Mouse (Mus musculus): Measurements from ENCODE around the gene Gm45717. TPM values are rescaled to one million over a fixed set of nuclear protein-coding genes. Genes with fewer than 3 reads are reported as not detected.

Gm45717 gene
- polyA plus RNA-seq, 1 experiment from 2014 or later: 0.31 TPM

DNA sequence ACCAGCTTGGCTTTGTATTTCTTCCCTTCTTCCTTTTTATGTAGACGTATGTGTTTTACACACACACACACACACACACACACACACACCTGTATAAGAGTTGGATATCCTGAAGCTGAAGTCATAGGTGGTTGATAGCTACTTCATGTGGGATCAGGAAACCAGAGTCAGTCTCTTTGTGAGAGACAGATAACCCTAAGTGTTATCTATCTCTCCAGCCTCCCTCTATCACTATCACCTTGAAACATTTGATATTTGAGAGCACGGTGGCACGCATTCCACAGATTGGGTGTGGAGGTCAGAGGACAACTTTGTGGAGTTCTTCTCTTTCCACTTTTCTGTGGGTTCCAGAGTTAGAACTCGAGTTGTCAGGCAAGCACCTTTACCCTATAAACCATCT lies 35.8 kb downstream of the Gm45717 start:
- peaks cover 55% of the 10 kb centered on the region for H3K27me3 ChIP-seq (replicated peaks; ENCODE audit: insufficient read depth, low read length)
- no peak overlapping the region for H3K27ac ChIP-seq (ENCODE audit: low read length)
- no peak overlapping the region for H3K4me3 ChIP-seq (ENCODE audit: low read depth, low read length)
- peaks cover 10% of the 10 kb centered on the region; the same call in 1 of the 2 replicates for H3K4me1 ChIP-seq (ENCODE audit: insufficient read depth, low read depth, low read length)
- no peaks in the 10 kb centered on the region for H3K36me3 ChIP-seq (ENCODE audit: insufficient read depth, low read length)
- DNase-seq (ENCODE audit: low spot score) (no peak), ATAC-seq (no peak)
- no peak overlapping the region for H3K4me2 ChIP-seq (replicated peaks; ENCODE audit: low read depth, low read length)
- WGBS: 32% methylated on average over 4 of the region's 4 CpGs
- TF ChIP-seq EP300 (IDR thresholded peaks at IDR 0.05): no peak
- no peak for TF ChIP-seq CTCF (IDR thresholded peaks at IDR 0.05)
- no peaks in the 10 kb centered on the region for H3K9me3 ChIP-seq (ENCODE audit: low read length)
- no peak overlapping the region for H3K9ac ChIP-seq (replicated peaks; ENCODE audit: low read depth)

DNA sequence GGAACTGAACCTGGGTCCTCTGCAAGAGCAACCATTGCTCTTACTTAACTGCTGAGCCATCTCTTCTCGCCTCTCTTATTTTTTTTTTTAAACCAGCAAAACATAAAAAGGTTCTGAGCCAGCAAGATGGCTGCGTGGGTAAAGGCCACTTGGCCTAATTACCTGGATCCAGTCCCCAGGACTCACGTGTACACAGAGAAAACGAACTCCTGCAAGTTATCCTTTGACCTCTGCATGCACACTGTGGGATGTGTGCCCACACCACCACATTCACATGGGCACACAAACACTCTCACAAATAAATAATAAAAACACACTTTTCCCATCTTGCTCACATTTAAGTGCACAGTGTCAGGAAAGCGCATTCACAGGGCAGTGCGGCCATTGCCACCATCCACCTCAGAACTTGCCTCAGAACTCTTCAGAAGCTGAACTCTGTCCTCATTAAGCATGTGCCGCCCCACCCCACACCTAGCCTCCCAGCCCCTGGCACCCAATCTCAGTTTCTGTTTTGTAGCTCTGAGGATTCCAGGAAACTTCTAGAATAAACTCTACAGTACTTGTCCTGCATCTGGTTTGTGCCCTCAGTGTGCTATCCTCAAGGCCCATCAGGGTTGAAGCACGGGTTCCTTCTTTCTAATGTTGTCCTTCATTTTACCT lies 41.6 kb downstream of the Gm45717 start:
- Histone ChIP-seq H3K4me3 (ENCODE audit: low read depth, low read length) (no peak overlapping the region), H3K27ac (ENCODE audit: low read length) (no peak overlapping the region), H3K4me1 (ENCODE audit: insufficient read depth, low read depth, low read length) (no peaks in the 10 kb centered on the region), H3K27me3 (replicated peaks; ENCODE audit: insufficient read depth, low read length) (no peaks in the 10 kb centered on the region), H3K9ac (replicated peaks; ENCODE audit: low read depth) (no peak overlapping the region), H3K4me2 (replicated peaks; ENCODE audit: low read depth, low read length) (no peak overlapping the region), H3K9me3 (ENCODE audit: low read length) (no peaks in the 10 kb centered on the region), H3K36me3 (ENCODE audit: insufficient read depth, low read length) (no peaks in the 10 kb centered on the region)
- ATAC-seq (no peak), DNase-seq (ENCODE audit: low spot score) (no peak)
- 85% methylated on average over 8 of the region's 8 CpGs for WGBS
- TF ChIP-seq EP300 (IDR thresholded peaks at IDR 0.05): no peak
- no peak for TF ChIP-seq CTCF (IDR thresholded peaks at IDR 0.05)

DNA sequence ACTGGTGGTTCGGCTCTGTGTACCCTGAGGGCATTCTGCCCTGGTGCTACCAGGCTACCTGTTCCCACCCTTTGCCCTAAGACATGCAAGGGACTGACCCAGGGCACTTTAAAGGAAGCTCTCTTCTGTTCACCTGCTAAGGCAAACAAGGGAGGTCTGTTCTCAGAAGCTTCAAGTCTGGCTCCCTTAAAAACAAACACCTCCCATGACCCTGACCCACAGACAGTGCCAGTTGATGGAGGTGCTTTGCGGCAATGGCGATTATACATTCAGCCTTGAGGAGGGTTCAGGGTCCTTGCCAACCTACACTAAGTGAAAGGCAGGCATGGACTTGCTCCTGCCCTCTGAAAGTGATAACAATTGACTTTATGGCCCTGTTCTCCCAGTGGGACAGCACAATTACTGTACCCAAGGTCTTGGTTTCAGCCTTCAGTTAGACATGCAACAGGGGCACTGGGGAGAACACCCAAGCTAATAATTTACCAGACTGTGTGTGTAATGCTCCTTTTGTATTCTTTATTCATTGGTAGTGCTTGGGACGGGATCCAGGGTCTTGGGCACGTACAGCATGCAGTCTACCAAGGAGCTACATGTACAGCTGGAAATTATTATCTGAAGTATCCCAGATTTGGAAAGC lies 42.8 kb downstream of the Gm45717 start:
- TF ChIP-seq CTCF (IDR thresholded peaks at IDR 0.05) (no peak), EP300 (IDR thresholded peaks at IDR 0.05) (no peak)
- ATAC-seq: no peak

DNA sequence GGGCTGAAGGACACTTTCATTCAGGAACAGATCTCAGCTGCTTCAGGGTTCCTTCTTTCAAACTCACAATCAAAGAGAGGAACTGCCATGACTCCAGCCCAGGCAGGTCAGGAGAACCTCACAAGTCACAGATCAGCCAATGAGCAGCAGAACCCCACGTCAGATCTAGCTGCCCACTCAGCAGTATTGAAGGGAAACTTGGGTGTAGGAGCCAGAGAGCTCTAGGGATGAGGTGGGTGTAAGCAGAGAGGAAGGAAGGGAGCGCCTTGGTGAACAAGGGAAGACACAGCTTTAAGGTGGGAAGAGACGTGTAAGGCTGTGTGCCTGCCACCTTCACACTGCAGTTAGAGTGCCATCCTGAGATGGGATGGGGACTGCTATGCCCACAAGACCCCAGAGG lies 43.4 kb downstream of the Gm45717 start:
- no peak overlapping the region for H3K9ac ChIP-seq (replicated peaks; ENCODE audit: low read depth)
- H3K36me3 ChIP-seq (ENCODE audit: insufficient read depth, low read length): no peaks in the 10 kb centered on the region
- no peak overlapping the region for H3K4me3 ChIP-seq (ENCODE audit: low read depth, low read length)
- WGBS: 50% methylated on average over 3 of the region's 3 CpGs
- H3K4me1 ChIP-seq (ENCODE audit: insufficient read depth, low read depth, low read length): no peaks in the 10 kb centered on the region
- TF ChIP-seq CTCF (IDR thresholded peaks at IDR 0.05) (no peak), EP300 (IDR thresholded peaks at IDR 0.05) (no peak)
- no peak overlapping the region for H3K27ac ChIP-seq (ENCODE audit: low read length)
- ATAC-seq: no peak
- H3K27me3 ChIP-seq (replicated peaks; ENCODE audit: insufficient read depth, low read length): no peaks in the 10 kb centered on the region
- H3K4me2 ChIP-seq (replicated peaks; ENCODE audit: low read depth, low read length): no peak overlapping the region
- no peak for DNase-seq (ENCODE audit: low spot score)
- H3K9me3 ChIP-seq (ENCODE audit: low read length): no peaks in the 10 kb centered on the region

More for the DNA sequence above, 42.8 kb downstream of the Gm45717 start:
- no peak for DNase-seq (ENCODE audit: low spot score)
- no peak overlapping the region for H3K27ac ChIP-seq (ENCODE audit: low read length)
- H3K9ac ChIP-seq (replicated peaks; ENCODE audit: low read depth): no peak overlapping the region
- H3K27me3 ChIP-seq (replicated peaks; ENCODE audit: insufficient read depth, low read length): no peaks in the 10 kb centered on the region
- no peak overlapping the region for H3K4me3 ChIP-seq (ENCODE audit: low read depth, low read length)
- H3K36me3 ChIP-seq (ENCODE audit: insufficient read depth, low read length): no peaks in the 10 kb centered on the region
- no peaks in the 10 kb centered on the region for H3K9me3 ChIP-seq (ENCODE audit: low read length)
- no peaks in the 10 kb centered on the region for H3K4me1 ChIP-seq (ENCODE audit: insufficient read depth, low read depth, low read length)
- no peak overlapping the region for H3K4me2 ChIP-seq (replicated peaks; ENCODE audit: low read depth, low read length)
- WGBS: 49% methylated on average over 5 of the region's 5 CpGs

DNA sequence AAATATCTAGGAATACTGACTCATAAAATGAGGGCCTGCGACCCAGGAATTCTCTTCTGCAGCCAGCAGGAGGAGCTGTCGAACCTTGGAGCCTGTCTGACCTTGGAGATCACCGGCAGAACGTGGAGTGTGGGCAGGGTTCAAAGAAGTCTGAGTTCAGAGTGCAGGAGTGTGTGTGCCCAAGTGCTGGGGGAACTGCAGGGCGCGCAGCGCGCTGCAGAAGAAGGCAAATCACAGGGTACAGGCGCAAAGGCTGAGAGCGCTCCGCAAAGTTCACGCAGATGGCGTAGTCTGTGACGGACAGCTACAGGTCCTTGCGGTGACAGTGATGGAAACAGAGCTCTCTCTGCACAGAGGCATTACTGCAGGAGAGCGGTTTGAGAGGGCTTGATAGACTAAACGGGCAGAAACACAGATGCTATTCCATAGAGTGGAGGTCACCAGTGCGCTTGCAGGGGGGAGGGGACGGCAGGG lies 47.1 kb downstream of the Gm45717 start:
- H3K27me3 ChIP-seq (replicated peaks; ENCODE audit: insufficient read depth, low read length): no peaks in the 10 kb centered on the region
- WGBS: under 1% methylated on average over 19 of the region's 19 CpGs
- peak overlapping the region; percentile 53 for H3K4me2 ChIP-seq (replicated peaks; ENCODE audit: low read depth, low read length)
- H3K4me3 ChIP-seq (ENCODE audit: low read depth, low read length): peak overlapping the region; percentile 12; the same call in 1 of the 2 replicates
- H3K27ac ChIP-seq (ENCODE audit: low read length): no peak overlapping the region
- no peaks in the 10 kb centered on the region for H3K4me1 ChIP-seq (ENCODE audit: insufficient read depth, low read depth, low read length)
- peak; percentile 89 for TF ChIP-seq CTCF (IDR thresholded peaks at IDR 0.05)
- TF ChIP-seq EP300 (IDR thresholded peaks at IDR 0.05): no peak
- DNase-seq (ENCODE audit: low spot score) (peak; percentile 88), ATAC-seq (peak; percentile 83)
- H3K9ac ChIP-seq (replicated peaks; ENCODE audit: low read depth): no peak overlapping the region
- H3K9me3 ChIP-seq (ENCODE audit: low read length): no peaks in the 10 kb centered on the region
- no peaks in the 10 kb centered on the region for H3K36me3 ChIP-seq (ENCODE audit: insufficient read depth, low read length)

DNA sequence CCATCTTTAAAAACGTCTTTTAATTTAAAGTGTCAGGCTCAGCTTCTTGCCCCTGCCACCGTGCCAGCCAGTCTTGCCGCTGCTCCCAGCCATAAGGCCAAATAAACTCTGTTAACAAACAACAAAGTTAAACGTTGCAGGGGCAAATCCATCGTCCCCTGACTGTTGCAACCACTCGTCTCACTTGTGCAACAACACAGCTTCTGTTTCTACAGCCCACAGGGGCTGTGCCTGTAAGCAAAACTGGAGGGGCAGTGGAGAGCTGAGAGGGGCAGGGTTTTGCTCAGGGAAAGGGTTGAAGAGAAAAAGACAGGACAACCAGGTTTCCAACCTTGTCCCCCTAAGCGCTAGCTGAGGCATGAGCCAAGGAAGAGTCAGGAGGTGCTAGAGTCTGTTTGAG lies 47.6 kb downstream of the Gm45717 start:
- ATAC-seq: peak; percentile 63
- no peaks in the 10 kb centered on the region for H3K36me3 ChIP-seq (ENCODE audit: insufficient read depth, low read length)
- DNase-seq (ENCODE audit: low spot score): peak; percentile 68
- 38% methylated on average over 7 of the region's 7 CpGs for WGBS
- TF ChIP-seq CTCF (IDR thresholded peaks at IDR 0.05): no peak
- TF ChIP-seq EP300 (IDR thresholded peaks at IDR 0.05): peak; percentile 18; the same call in 1 of the 2 replicates
- no peaks in the 10 kb centered on the region for H3K27me3 ChIP-seq (replicated peaks; ENCODE audit: insufficient read depth, low read length)
- H3K4me2 ChIP-seq (replicated peaks; ENCODE audit: low read depth, low read length): no peak overlapping the region; the same call in 1 of the 2 replicates
- H3K27ac ChIP-seq (ENCODE audit: low read length): no peak overlapping the region
- H3K9me3 ChIP-seq (ENCODE audit: low read length): no peaks in the 10 kb centered on the region
- no peaks in the 10 kb centered on the region for H3K4me1 ChIP-seq (ENCODE audit: insufficient read depth, low read depth, low read length)
- H3K9ac ChIP-seq (replicated peaks; ENCODE audit: low read depth): no peak overlapping the region
- no peak overlapping the region for H3K4me3 ChIP-seq (ENCODE audit: low read depth, low read length)

Measured in lung, postnatal 0 days (tissue).